Mouse (Mus musculus): ENCODE data around the gene Kdr. TPM values are rescaled to one million over a fixed set of nuclear protein-coding genes. Genes with fewer than 3 reads are reported as not detected.

Kdr gene
- total RNA-seq (2022) = 100 to 1,000 TPM in 2 of 4 experiments, 10 to 100 TPM in 2; 75.8 to 125 (median 99.9) TPM

- peak; percentile 53 for DNase-seq
These were observed at the start of gene Kdr for GRCm38 (mm10) chr5:75978374-75979100. Kdr (minus strand) TSS chr5:75978458.

GRCm38 (mm10) chr5:76026805-76027204 is 48.5 kb upstream of the Kdr start:
- no peak for DNase-seq

GRCm38 (mm10) chr5:76025996-76026665 is 47.9 kb upstream of the Kdr start:
- no peak for DNase-seq

- no peak for DNase-seq
These were observed 44.9 kb upstream of the Kdr start for GRCm38 (mm10) chr5:76023011-76023773.

GRCm38 (mm10) chr5:76022436-76022835 is 44.2 kb upstream of the Kdr start:
- no peak for DNase-seq

- no peak for DNase-seq
These were observed 40.1 kb upstream of the Kdr start for GRCm38 (mm10) chr5:76018321-76018720.

- peak; percentile 45 for DNase-seq
These were observed 37.8 kb upstream of the Kdr start for GRCm38 (mm10) chr5:76016086-76016485.

GRCm38 (mm10) chr5:76013881-76014431 is 35.7 kb upstream of the Kdr start:
- peak; percentile 18 for DNase-seq

GRCm38 (mm10) chr5:76006403-76006802 is 28.1 kb upstream of the Kdr start:
- no peak for DNase-seq

GRCm38 (mm10) chr5:75990212-75990611 is 12.0 kb upstream of the Kdr start:
- DNase-seq = no peak

- DNase-seq = no peak
These were observed 9.3 kb upstream of the Kdr start for GRCm38 (mm10) chr5:75987530-75987929.

GRCm38 (mm10) chr5:75980521-75981311 is 2.5 kb upstream of the Kdr start:
- DNase-seq = no peak

GRCm38 (mm10) chr5:75979108-75979507 is 850 bp upstream of the Kdr start:
- no peak for DNase-seq

GRCm38 (mm10) chr5:75977441-75978373 is 551 bp downstream of the Kdr start:
- DNase-seq = no peak

GRCm38 (mm10) chr5:75976696-75977095 is 1.6 kb downstream of the Kdr start:
- no peak for DNase-seq

- no peak for DNase-seq
These were observed 2.9 kb downstream of the Kdr start for GRCm38 (mm10) chr5:75975398-75975797.

- DNase-seq = no peak
These were observed 3.6 kb downstream of the Kdr start for GRCm38 (mm10) chr5:75974543-75975130.

GRCm38 (mm10) chr5:75969887-75970286 is 8.4 kb downstream of the Kdr start:
- DNase-seq = no peak

- no peak for DNase-seq
These were observed 15.7 kb downstream of the Kdr start for GRCm38 (mm10) chr5:75962558-75962957.

- no peak for DNase-seq
These were observed 16.4 kb downstream of the Kdr start for GRCm38 (mm10) chr5:75961741-75962469.
